Mouse (Mus musculus): ENCODE measurements around the gene Naa80. TPM values are rescaled to one million over a fixed set of nuclear protein-coding genes. Genes with fewer than 3 reads are reported as not detected.

The Naa80 gene
- 19.0 and 29.1 TPM in 2 replicates for polyA plus RNA-seq (2012; rRNA removed)

GRCm38 (mm10) chr9:107578587-107578986 is at the start of gene Naa80:
TSS of gene Naa80 (plus strand) at chr9:107578887.
- WGBS: 63% methylated on average over 3 of the region's 3 CpGs
- DNase-seq (ENCODE audit: low read depth, low spot score): no peak

- under 1% methylated on average over 48 of the region's 48 CpGs for WGBS
- peak; percentile 97 for DNase-seq (ENCODE audit: low read depth, low spot score)
These were observed 44.8 kb upstream of the Naa80 start, which contains the start of gene Tmem115 for GRCm38 (mm10) chr9:107533791-107534407. TSS of gene Tmem115 (plus strand) at chr9:107533945.

GRCm38 (mm10) chr9:107534408-107535202 is 44.1 kb upstream of the Naa80 start:
- WGBS: under 1% methylated on average over 40 of the region's 40 CpGs
- no peak for DNase-seq (ENCODE audit: low read depth, low spot score)

- WGBS: 90% methylated on average over 7 of the region's 7 CpGs
- no peak for DNase-seq (ENCODE audit: low read depth, low spot score)
These were observed 40.5 kb upstream of the Naa80 start for GRCm38 (mm10) chr9:107538231-107538630.

- 87% methylated on average over 3 of the region's 3 CpGs for whole genome bisulfite sequencing
These were observed 40.0 kb upstream of the Naa80 start for GRCm38 (mm10) chr9:107538711-107539110.

GRCm38 (mm10) chr9:107539940-107540339 is 38.7 kb upstream of the Naa80 start:
- WGBS: 98% methylated on average over 8 of the region's 8 CpGs

More at GRCm38 (mm10) chr9:107538711-107539110, 40.0 kb upstream of the Naa80 start:
- no peak for DNase-seq (ENCODE audit: low read depth, low spot score)

GRCm38 (mm10) chr9:107540420-107540819 is 38.3 kb upstream of the Naa80 start:
- WGBS: 58% methylated on average over 4 of the region's 4 CpGs
- DNase-seq (ENCODE audit: low read depth, low spot score): no peak

More at GRCm38 (mm10) chr9:107539940-107540339, 38.7 kb upstream of the Naa80 start:
- DNase-seq (ENCODE audit: low read depth, low spot score): no peak

GRCm38 (mm10) chr9:107541005-107541404 is 37.7 kb upstream of the Naa80 start:
- 30% methylated on average over 10 of the region's 10 CpGs for WGBS
- DNase-seq (ENCODE audit: low read depth, low spot score): no peak

- WGBS: under 1% methylated on average over 46 of the region's 46 CpGs
These were observed 37.0 kb upstream of the Naa80 start, which contains the start of the genes Cyb561d2 and Nprl2 for GRCm38 (mm10) chr9:107541474-107542351. TSS of gene Cyb561d2 (minus strand) at chr9:107542193. TSS of gene Nprl2 (plus strand) at chr9:107542226.

GRCm38 (mm10) chr9:107542352-107542686 is 36.4 kb upstream of the Naa80 start:
- DNase-seq (ENCODE audit: low read depth, low spot score): no peak
- under 1% methylated on average over 11 of the region's 11 CpGs for WGBS

More at GRCm38 (mm10) chr9:107541474-107542351, 37.0 kb upstream of the Naa80 start, which contains the start of the genes Cyb561d2 and Nprl2:
- DNase-seq (ENCODE audit: low read depth, low spot score): peak; percentile 88

GRCm38 (mm10) chr9:107542721-107543120 is 36.0 kb upstream of the Naa80 start:
- 34% methylated on average over 8 of the region's 8 CpGs for whole genome bisulfite sequencing

GRCm38 (mm10) chr9:107543299-107543698 is 35.4 kb upstream of the Naa80 start:
- WGBS: 85% methylated on average over 11 of the region's 11 CpGs
- no peak for DNase-seq (ENCODE audit: low read depth, low spot score)

More at GRCm38 (mm10) chr9:107542721-107543120, 36.0 kb upstream of the Naa80 start:
- no peak for DNase-seq (ENCODE audit: low read depth, low spot score)

- no peak for DNase-seq (ENCODE audit: low read depth, low spot score)
- WGBS: 95% methylated on average over 17 of the region's 17 CpGs
These were observed 34.4 kb upstream of the Naa80 start for GRCm38 (mm10) chr9:107544196-107544700.

- WGBS: 95% methylated on average over 12 of the region's 12 CpGs
- DNase-seq (ENCODE audit: low read depth, low spot score): no peak
These were observed 34.0 kb upstream of the Naa80 start for GRCm38 (mm10) chr9:107544729-107545128.

- DNase-seq (ENCODE audit: low read depth, low spot score): no peak
- whole genome bisulfite sequencing: 89% methylated on average over 10 of the region's 10 CpGs
These were observed 33.5 kb upstream of the Naa80 start for GRCm38 (mm10) chr9:107545199-107545598.

GRCm38 (mm10) chr9:107545602-107546001 is 33.1 kb upstream of the Naa80 start:
- WGBS: 13% methylated on average over 3 of the region's 3 CpGs
- no peak for DNase-seq (ENCODE audit: low read depth, low spot score)

GRCm38 (mm10) chr9:107547026-107547425 is 31.7 kb upstream of the Naa80 start, which contains the start of gene Zmynd10:
TSS of gene Zmynd10 (plus strand) at chr9:107547298.
- DNase-seq (ENCODE audit: low read depth, low spot score): no peak
- WGBS: 3% methylated on average over 20 of the region's 20 CpGs

- 68% methylated on average over 5 of the region's 5 CpGs for WGBS
- DNase-seq (ENCODE audit: low read depth, low spot score): no peak
These were observed 30.7 kb upstream of the Naa80 start for GRCm38 (mm10) chr9:107547957-107548356.

GRCm38 (mm10) chr9:107548820-107549219 is 29.9 kb upstream of the Naa80 start:
- WGBS: 96% methylated on average over 10 of the region's 10 CpGs
- DNase-seq (ENCODE audit: low read depth, low spot score): no peak
